Mouse (Mus musculus) intestine, postnatal 0 days (tissue): ENCODE results near the gene Il4. TPM values are rescaled to one million over a fixed set of nuclear protein-coding genes. Genes with fewer than 3 reads are reported as not detected.

Experiments used
- ATAC-seq: fragments of 200-750 bp; cut with Nextera tagmentation; 2 replicates; pipeline ENCODE4 v1.8.0; 2017; ENCODE audit warnings: mild to moderate bottlenecking, moderate TSS enrichment, moderate library complexity
- H3K27ac ChIP-seq: fragments of 300-500 bp; sonication (generic); 2 replicates; pipeline ENCODE4 v1.5.1; 2014; ENCODE audit warnings: mild to moderate bottlenecking, low read depth, low read length, moderate library complexity
- H3K27me3 ChIP-seq: fragments of 300-500 bp; sonication (generic); replicated peaks from 2 replicates; pipeline ENCODE4 v1.6.1; 2014; ENCODE audit warnings: low read length, mixed read lengths; ENCODE audit not compliant: control insufficient read depth, insufficient read depth
- H3K36me3 ChIP-seq: fragments of 300-500 bp; sonication (generic); 2 replicates; pipeline ENCODE4 v1.6.1; 2014; ENCODE audit warnings: mild to moderate bottlenecking, moderate library complexity; ENCODE audit not compliant: control insufficient read depth, insufficient read depth
- H3K4me1 ChIP-seq: fragments of 300-500 bp; sonication (generic); replicated peaks from 2 replicates; pipeline ENCODE4 v1.6.1; 2014; ENCODE audit warnings: antibody characterized with exemption, low read length, mixed read lengths; ENCODE audit not compliant: control insufficient read depth, insufficient read depth
- H3K4me2 ChIP-seq: fragments of 300-500 bp; sonication (generic); replicated peaks from 2 replicates; pipeline ENCODE4 v1.6.1; 2014; ENCODE audit warnings: low read depth, mild to moderate bottlenecking, moderate library complexity
- H3K4me3 ChIP-seq: fragments of 300-500 bp; sonication (generic); 2 replicates; pipeline ENCODE4 v1.5.1; 2014; ENCODE audit warnings: low read depth, low read length
- H3K9ac ChIP-seq: fragments of 300-500 bp; sonication (generic); 2 replicates; pipeline ENCODE4 v1.6.1; 2014; ENCODE audit warnings: mild to moderate bottlenecking, low read depth, low read length
- H3K9me3 ChIP-seq: fragments of 300-500 bp; sonication (generic); 2 replicates; pipeline ENCODE4 v1.6.1; 2016; ENCODE audit warnings: mixed run types; ENCODE audit not compliant: control insufficient read depth
- CTCF ChIP-seq: sonication (generic); IDR thresholded peaks from 2 replicates; pipeline ENCODE4 v1.5.1; 2016; ENCODE audit warnings: low read depth, mild to moderate bottlenecking, control low read depth, antibody characterized with exemption, moderate library complexity
- WGBS: fragments of 180-500 bp; shearing (Covaris S2); extraction: QIAGEN DNeasy Blood & Tissue Kit; methylation state at CpG from one replicate; pipeline ENCODE4 v1.1.7; 2014; 5-methylcytosine and 5-hydroxymethylcytosine counted together
- polyA plus RNA-seq: library from polyadenylated mRNA; unstranded; fragments of >200 nt; fragmentation: Nextera tagmentation; extraction: Ambion mirVana; gene quantifications from 2 replicates; pipeline ENCODE4 v1.2.1, GENCODE M21; 2015

The Il4 gene
- polyA plus RNA-seq, 1 experiment from 2014 or later: 0.29 TPM

GRCm38 (mm10) chr11:53585510-53585909 is 33.0 kb downstream of the Il4 start:
- WGBS: 92% methylated on average over 6 of the region's 6 CpGs
- Histone ChIP-seq H3K4me2 (no peak overlapping the region), H3K9ac (no peak overlapping the region), H3K27ac (no peak overlapping the region), H3K27me3 (no peaks in the 10 kb centered on the region), H3K4me3 (no peak overlapping the region), H3K36me3 (peaks cover 27% of the 10 kb centered on the region), H3K4me1 (no peaks in the 10 kb centered on the region), H3K9me3 (no peaks in the 10 kb centered on the region)
- no peak for TF ChIP-seq CTCF
- no peak for ATAC-seq

DNA sequence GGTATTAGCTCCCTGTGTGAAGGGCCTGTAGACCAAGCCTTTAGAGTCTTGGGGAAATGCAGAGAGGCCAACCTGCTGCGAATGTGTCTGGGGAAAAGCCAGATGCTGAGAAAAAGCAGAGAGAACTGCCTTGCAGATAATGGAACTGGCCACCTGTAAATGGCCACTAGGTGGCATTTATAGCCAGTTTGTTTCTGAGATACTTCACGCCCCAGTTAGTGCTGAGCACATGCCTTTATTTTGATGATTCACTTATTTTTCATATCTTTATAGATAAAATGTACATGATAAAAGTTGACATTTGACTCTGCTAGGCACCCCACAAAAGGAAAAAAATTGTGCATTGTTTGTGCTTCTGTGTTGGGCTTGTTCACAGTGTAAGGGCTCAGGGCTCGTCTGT is 33.6 kb downstream of the Il4 start:
- Histone ChIP-seq H3K9ac (no peak overlapping the region), H3K27ac (no peak overlapping the region), H3K4me2 (no peak overlapping the region), H3K36me3 (peaks cover 31% of the 10 kb centered on the region), H3K9me3 (no peaks in the 10 kb centered on the region), H3K4me3 (no peak overlapping the region), H3K27me3 (no peaks in the 10 kb centered on the region), H3K4me1 (no peaks in the 10 kb centered on the region)
- WGBS: 57% methylated on average over 3 of the region's 3 CpGs
- no peak for ATAC-seq
- peak; percentile 76 for TF ChIP-seq CTCF

DNA sequence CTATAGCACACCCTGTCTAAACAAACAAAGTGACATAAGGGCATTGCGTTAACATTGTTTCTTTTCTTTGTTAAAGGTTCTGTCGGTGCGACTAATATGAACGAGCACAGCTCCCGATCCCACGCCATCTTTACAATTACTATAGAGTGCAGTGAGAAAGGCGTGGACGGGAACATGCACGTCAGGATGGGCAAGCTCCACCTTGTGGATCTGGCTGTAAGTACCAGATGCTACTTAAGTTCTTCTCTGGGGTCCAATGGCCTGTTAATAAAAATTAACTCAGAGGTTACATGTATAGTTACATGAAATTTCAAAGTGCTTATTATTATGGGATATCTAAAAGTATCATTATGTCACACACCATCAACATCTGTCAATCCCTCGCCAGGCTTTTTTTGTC is 35.3 kb downstream of the Il4 start:
- no peak overlapping the region for H3K9ac ChIP-seq
- H3K4me1 ChIP-seq: no peaks in the 10 kb centered on the region
- no peak overlapping the region for H3K27ac ChIP-seq
- H3K4me3 ChIP-seq: no peak overlapping the region
- H3K9me3 ChIP-seq: no peaks in the 10 kb centered on the region
- no peaks in the 10 kb centered on the region for H3K27me3 ChIP-seq
- peaks cover 27% of the 10 kb centered on the region for H3K36me3 ChIP-seq
- WGBS: 67% methylated on average over 10 of the region's 10 CpGs
- ATAC-seq: no peak
- TF ChIP-seq CTCF: peak; percentile 59
- no peak overlapping the region for H3K4me2 ChIP-seq

DNA sequence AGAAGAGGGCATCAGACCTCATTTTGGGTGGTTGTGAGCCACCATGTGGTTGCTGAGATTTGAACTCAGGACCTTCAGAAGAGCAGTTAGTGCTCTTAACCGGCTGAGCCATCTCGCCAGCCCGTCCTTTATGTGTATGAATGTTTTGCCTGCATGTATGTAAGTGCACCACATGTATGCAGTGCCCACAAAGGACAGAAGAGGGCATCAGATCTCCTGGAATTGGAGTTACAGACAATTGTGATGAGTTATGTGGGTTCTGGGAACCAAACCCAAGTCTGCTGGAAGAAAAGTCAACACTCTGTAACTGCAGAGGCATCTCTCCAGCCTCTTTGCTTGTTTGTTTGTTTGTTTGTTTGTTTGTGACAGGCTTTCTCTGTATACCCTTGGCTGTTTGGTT is 37.9 kb downstream of the Il4 start:
- Histone ChIP-seq H3K36me3 (peaks cover 30% of the 10 kb centered on the region), H3K27me3 (no peaks in the 10 kb centered on the region), H3K4me3 (no peak overlapping the region), H3K27ac (no peak overlapping the region), H3K4me2 (no peak overlapping the region), H3K9ac (no peak overlapping the region), H3K4me1 (no peaks in the 10 kb centered on the region), H3K9me3 (no peaks in the 10 kb centered on the region)
- peak; percentile 34 for TF ChIP-seq CTCF
- WGBS: 100% methylated on average over 3 of the region's 3 CpGs
- ATAC-seq: no peak

DNA sequence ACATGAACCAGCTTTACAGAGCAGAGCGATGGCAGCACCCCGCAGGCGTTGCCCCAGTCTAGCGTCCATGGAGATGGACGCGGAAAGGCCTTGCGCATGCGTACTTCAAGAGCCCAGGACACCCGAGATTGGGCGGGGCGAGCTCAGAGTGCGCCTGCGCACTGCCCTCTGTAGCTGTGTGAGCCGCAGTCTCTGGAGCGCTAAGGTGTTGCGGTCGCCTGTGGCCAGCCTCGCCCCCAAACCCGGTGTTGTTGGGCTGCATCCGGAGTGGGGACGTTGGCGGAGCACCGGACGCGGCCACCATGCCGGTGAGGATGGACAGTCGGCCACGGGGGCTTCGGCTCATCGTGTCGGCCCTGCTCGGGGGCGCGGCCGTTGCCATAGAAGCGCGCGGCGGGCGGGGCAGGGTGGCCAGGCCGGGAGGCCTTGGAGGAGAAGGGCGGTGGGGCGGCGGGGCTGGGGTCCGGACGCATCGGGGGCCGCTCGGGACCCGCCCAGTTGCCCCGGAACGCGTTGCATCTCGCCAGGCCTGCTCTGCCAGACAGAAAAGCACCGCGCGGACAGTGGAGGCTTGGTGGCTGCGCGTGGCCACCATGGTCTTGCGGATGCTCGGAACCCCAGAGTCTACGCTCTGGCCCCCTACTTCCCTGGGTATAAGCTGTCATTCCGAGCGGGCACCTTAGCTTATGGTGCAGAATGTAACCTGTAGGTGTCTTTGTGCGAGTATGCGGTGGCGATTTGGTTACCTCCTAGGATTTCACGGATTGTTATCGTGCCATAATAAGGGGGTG is 51.0 kb downstream of the Il4 start, which contains the start of gene Kif3a:
Gene Kif3a, plus strand, starts transcription at position 156 of the 791 bp plus-strand sequence.
- TF ChIP-seq CTCF: no peak

GRCm38 (mm10) chr11:53566646-53567045 is 51.8 kb downstream of the Il4 start:
- no peaks in the 10 kb centered on the region for H3K27me3 ChIP-seq
- 0 out of 2 replicates have a peak overlapping the region, but pooled peaks have one; percentile 66 for H3K9ac ChIP-seq
- no peaks in the 10 kb centered on the region for H3K36me3 ChIP-seq
- H3K4me1 ChIP-seq: no peaks in the 10 kb centered on the region; the same call in 1 of the 2 replicates
- ATAC-seq: no peak
- H3K4me3 ChIP-seq: peak overlapping the region; percentile 94; the same call in 1 of the 2 replicates
- peak overlapping the region; percentile 87 for H3K4me2 ChIP-seq
- TF ChIP-seq CTCF: no peak
- no peak overlapping the region for H3K27ac ChIP-seq
- WGBS: 82% methylated on average over 4 of the region's 4 CpGs
- no peaks in the 10 kb centered on the region for H3K9me3 ChIP-seq

More for the DNA sequence above, 51.0 kb downstream of the Il4 start, which contains the start of gene Kif3a:
- H3K27me3 ChIP-seq: no peaks in the 10 kb centered on the region
- H3K4me3 ChIP-seq: peak within 1 kb of the TSS; percentile 94
- peak within 1 kb of the TSS; percentile 66 for H3K9ac ChIP-seq
- H3K4me2 ChIP-seq: peak within 1 kb of the TSS; percentile 87
- H3K36me3 ChIP-seq: no peaks in the 10 kb centered on the region
- H3K9me3 ChIP-seq: no peaks in the 10 kb centered on the region
- peak; percentile 97 for ATAC-seq
- WGBS: under 1% methylated on average over 67 of the region's 69 CpGs
- H3K4me1 ChIP-seq: no peaks in the 10 kb centered on the region; the same call in 1 of the 2 replicates
- H3K27ac ChIP-seq: no peak within 1 kb of the TSS
